Mouse (Mus musculus) left cerebral cortex, postnatal 4 days (tissue): ENCODE measurements at regions not wholly inside any gene's neighbourhood (a gene's known extent, or its start where the extent isn't known, plus 50 kb on each side); places are given as distances from the start of the nearest gene placed in this dataset.

Experiments
- DNase-seq: peaks from one replicate; pipeline ENCODE4 v3.0.0-alpha.2; 2022
- intact Hi-C: fragments of 180-260 bp; cut with DNase I; formaldehyde crosslinking; loops from one replicate; pipeline ENCODE4 v1.15.1; 2025

GRCm38 (mm10) chr6:52477380-52477779 lies 162.8 kb downstream of the Hibadh start:
- DNase-seq = no peak
- intact Hi-C loops = no loop called here

GRCm38 (mm10) chr6:52478624-52479023 lies 161.6 kb downstream of the Hibadh start:
- no peak for DNase-seq
- intact Hi-C loops = no loop called here

DNA sequence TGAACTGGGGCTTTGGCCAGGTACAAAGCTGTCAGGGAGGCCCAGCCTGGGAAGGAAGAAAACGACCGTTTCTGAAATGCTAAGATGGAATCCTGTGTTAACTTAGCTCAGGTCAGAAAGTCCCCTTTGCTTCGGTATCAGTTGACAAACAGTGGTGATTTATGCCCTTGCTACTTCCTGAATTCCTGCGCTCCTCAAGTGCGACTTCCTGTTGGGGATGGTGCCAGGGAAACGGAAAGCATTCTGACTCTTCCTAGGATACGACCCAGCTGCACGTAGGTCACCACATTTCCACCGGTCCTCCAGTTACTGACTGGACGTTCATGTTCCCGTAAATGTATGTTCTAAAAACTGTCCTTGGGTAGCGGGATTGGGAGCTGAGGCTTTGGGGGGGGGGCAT lies 161.0 kb downstream of the Hibadh start:
- intact Hi-C loops = no loop called here
- no peak for DNase-seq

- intact Hi-C loops = no loop called here
Measured at GRCm38 (mm10) chr6:52481975-52482374, 158.2 kb downstream of the Hibadh start.

GRCm38 (mm10) chr6:52486146-52486545 lies 154.0 kb downstream of the Hibadh start:
- no peak for DNase-seq
- intact Hi-C loops = no loop called here

More at GRCm38 (mm10) chr6:52481975-52482374, 158.2 kb downstream of the Hibadh start:
- no peak for DNase-seq

DNA sequence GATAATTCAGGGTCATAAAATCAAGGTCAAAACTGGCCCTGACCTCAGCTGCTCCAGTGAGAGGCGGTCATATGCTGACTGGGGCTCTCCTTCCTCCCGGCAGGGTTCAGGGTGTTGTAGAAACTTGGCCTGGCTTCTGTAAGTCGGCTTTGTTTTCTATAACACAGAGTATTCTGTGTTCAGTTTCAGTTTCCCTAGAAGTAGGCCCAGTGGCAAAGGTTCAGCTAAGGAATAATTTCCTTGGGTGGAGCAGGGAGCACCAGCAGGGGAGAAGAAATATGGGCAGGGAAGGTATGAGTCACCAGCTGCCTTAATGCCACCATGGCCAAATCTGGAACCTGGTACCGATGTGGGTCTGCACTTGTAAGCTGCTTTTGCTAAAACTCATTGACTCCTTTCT lies 153.5 kb downstream of the Hibadh start:
- no peak for DNase-seq
- intact Hi-C loops = no loop called here

DNA sequence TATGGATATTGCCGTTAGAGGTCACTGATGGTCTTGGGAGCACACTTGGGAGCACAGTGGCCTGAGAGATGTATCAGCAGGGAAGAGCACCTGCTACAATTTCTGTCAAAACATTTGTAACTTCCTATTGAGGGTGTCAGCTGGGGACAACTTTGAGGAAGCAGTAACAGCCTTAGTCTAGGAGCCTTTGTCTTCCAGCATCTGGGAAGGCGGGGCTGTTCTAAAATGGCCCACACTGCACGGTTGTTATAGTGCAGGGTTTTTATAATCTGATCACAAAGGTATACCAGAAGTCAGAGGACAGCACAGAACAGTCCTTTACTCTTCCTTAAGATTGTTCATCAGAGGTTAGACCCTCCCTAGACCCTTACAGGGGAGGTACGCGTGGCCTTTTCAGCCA lies 152.3 kb downstream of the Hibadh start:
- intact Hi-C loops = no loop called here
- no peak for DNase-seq

GRCm38 (mm10) chr6:52490264-52490775 lies 149.9 kb downstream of the Hibadh start:
- intact Hi-C loops = no loop called here
- no peak for DNase-seq

DNA sequence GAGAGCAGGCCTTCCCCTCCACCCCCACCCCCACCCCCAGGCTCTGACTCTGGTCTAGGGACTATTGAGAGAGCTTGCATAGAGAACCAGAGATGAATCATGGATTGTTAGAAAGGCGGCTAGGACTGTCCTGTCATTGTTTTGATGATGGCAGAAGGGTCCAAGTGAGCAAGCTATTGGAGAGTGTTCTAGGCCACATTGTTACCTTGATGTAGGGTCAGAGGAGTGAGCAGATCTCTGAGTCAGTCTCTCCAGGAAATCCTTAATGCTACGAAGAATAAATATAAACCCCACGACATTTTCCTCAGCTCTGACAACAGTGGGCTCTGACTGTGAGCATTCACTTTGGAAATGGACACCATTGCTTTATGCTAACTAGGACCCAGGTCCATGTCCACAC lies 144.9 kb downstream of the Hibadh start:
- DNase-seq = no peak
- intact Hi-C loops = no loop called here

DNA sequence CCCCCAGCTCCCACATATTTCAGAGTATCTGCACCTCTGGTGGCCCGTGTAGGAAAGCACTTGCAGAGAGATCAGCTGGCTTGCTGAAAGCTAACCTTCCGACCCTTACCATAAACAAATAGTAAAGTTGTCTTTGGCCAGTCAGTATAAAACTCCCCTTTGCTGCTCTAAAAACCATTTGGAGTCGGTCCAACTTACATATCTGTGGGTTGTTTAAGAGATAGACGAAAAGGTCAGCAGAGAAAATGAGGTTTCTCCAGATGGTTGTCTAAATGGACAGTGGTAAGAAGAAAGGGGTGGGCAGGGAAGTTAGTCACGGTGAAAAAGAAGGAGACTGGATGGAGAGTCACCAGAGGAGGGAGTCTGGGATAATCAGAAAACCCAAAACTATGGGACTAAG lies 144.3 kb downstream of the Hibadh start:
- intact Hi-C loops = no loop called here
- DNase-seq = no peak
